Mouse (Mus musculus): Measurements from ENCODE around the gene Pstpip1. TPM values are rescaled to one million over a fixed set of nuclear protein-coding genes. Genes with fewer than 3 reads are reported as not detected.
A peak's percentile ranks its signal among the peaks of the same experiment; 100 is the strongest.

Gene Pstpip1
- 2.1 and 3.4 TPM in 2 replicates for polyA plus RNA-seq (2014; fragmentation: Nextera tagmentation; extraction: Ambion mirVana)

- Histone ChIP-seq H3K36me3 (ENCODE audit: control insufficient read depth, insufficient read depth, low read length) (no peaks in the 10 kb centered on the region), H3K4me1 (ENCODE audit: control insufficient read depth, insufficient read depth, low read length) (peaks cover 18% of the 10 kb centered on the region), H3K9ac (ENCODE audit: low read depth, low read length) (peak within 1 kb of the TSS; percentile 47), H3K9me3 (ENCODE audit: control insufficient read depth, low read length) (no peaks in the 10 kb centered on the region), H3K27me3 (replicated peaks; ENCODE audit: control insufficient read depth, insufficient read depth, low read length) (no peaks in the 10 kb centered on the region), H3K4me2 (ENCODE audit: low read depth, low read length) (peak within 1 kb of the TSS; percentile 45), H3K4me3 (ENCODE audit: low read depth, low read length) (peak within 1 kb of the TSS; percentile 4; the same call in 1 of the 2 replicates), H3K27ac (replicated peaks; ENCODE audit: low read depth, low read length) (peak within 1 kb of the TSS; percentile 80)
- peak; percentile 87 for DNase-seq (ENCODE audit: low spot score)
- 22% methylated on average over 20 of the region's 22 CpGs for WGBS
- ATAC-seq (ENCODE audit: low read depth): peak; percentile 90
These were observed at the start of gene Pstpip1 for GRCm38 (mm10) chr9:56089778-56090520. Gene Pstpip1 (plus strand): TSS chr9:56089962.

GRCm38 (mm10) chr9:56041372-56042180, 48.2 kb upstream of the Pstpip1 start, which contains the start of gene Rcn2:
Gene Rcn2 (plus strand): TSS chr9:56041845.
- peak within 1 kb of the TSS; percentile 64 for H3K4me2 ChIP-seq (ENCODE audit: low read depth, low read length)
- WGBS: 0% methylated on average over 25 of the region's 49 CpGs
- peaks cover 11% of the 10 kb centered on the region for H3K4me1 ChIP-seq (ENCODE audit: control insufficient read depth, insufficient read depth, low read length)
- H3K27me3 ChIP-seq (replicated peaks; ENCODE audit: control insufficient read depth, insufficient read depth, low read length): no peaks in the 10 kb centered on the region
- H3K36me3 ChIP-seq (ENCODE audit: control insufficient read depth, insufficient read depth, low read length): peaks cover 28% of the 10 kb centered on the region
- ATAC-seq (ENCODE audit: low read depth) (peak; percentile 100), DNase-seq (ENCODE audit: low spot score) (peak; percentile 98)
- H3K9ac ChIP-seq (ENCODE audit: low read depth, low read length): peak within 1 kb of the TSS; percentile 97
- H3K27ac ChIP-seq (replicated peaks; ENCODE audit: low read depth, low read length): peak within 1 kb of the TSS; percentile 98
- no peaks in the 10 kb centered on the region for H3K9me3 ChIP-seq (ENCODE audit: control insufficient read depth, low read length)
- H3K4me3 ChIP-seq (ENCODE audit: low read depth, low read length): peak within 1 kb of the TSS; percentile 88

GRCm38 (mm10) chr9:56042181-56042621, 47.6 kb upstream of the Pstpip1 start:
- ATAC-seq (ENCODE audit: low read depth): peak; percentile 63; the same call in 1 of the 2 replicates
- WGBS: 1% methylated on average over 15 of the region's 16 CpGs

GRCm38 (mm10) chr9:56053796-56054195, 36.0 kb upstream of the Pstpip1 start:
- 72% methylated on average over 3 of the region's 3 CpGs for WGBS
- no peak for ATAC-seq (ENCODE audit: low read depth)

More at GRCm38 (mm10) chr9:56042181-56042621, 47.6 kb upstream of the Pstpip1 start:
- peak overlapping the region; percentile 97 for H3K9ac ChIP-seq (ENCODE audit: low read depth, low read length)
- peak overlapping the region; percentile 88 for H3K4me3 ChIP-seq (ENCODE audit: low read depth, low read length)
- H3K4me1 ChIP-seq (ENCODE audit: control insufficient read depth, insufficient read depth, low read length): peaks cover 11% of the 10 kb centered on the region
- H3K36me3 ChIP-seq (ENCODE audit: control insufficient read depth, insufficient read depth, low read length): peaks cover 32% of the 10 kb centered on the region
- H3K27me3 ChIP-seq (replicated peaks; ENCODE audit: control insufficient read depth, insufficient read depth, low read length): no peaks in the 10 kb centered on the region
- peak overlapping the region; percentile 98 for H3K27ac ChIP-seq (replicated peaks; ENCODE audit: low read depth, low read length)
- H3K9me3 ChIP-seq (ENCODE audit: control insufficient read depth, low read length): no peaks in the 10 kb centered on the region
- no peak for DNase-seq (ENCODE audit: low spot score)
- peak overlapping the region; percentile 64 for H3K4me2 ChIP-seq (ENCODE audit: low read depth, low read length)

GRCm38 (mm10) chr9:56056147-56056546, 33.6 kb upstream of the Pstpip1 start:
- no peak overlapping the region for H3K27ac ChIP-seq (replicated peaks; ENCODE audit: low read depth, low read length)
- H3K4me3 ChIP-seq (ENCODE audit: low read depth, low read length): no peak overlapping the region
- H3K9me3 ChIP-seq (ENCODE audit: control insufficient read depth, low read length): no peaks in the 10 kb centered on the region
- DNase-seq (ENCODE audit: low spot score) (no peak), ATAC-seq (ENCODE audit: low read depth) (no peak)
- H3K4me1 ChIP-seq (ENCODE audit: control insufficient read depth, insufficient read depth, low read length): no peaks in the 10 kb centered on the region
- H3K9ac ChIP-seq (ENCODE audit: low read depth, low read length): no peak overlapping the region
- no peaks in the 10 kb centered on the region for H3K27me3 ChIP-seq (replicated peaks; ENCODE audit: control insufficient read depth, insufficient read depth, low read length)
- no peak overlapping the region for H3K4me2 ChIP-seq (ENCODE audit: low read depth, low read length)
- WGBS: 96% methylated on average over 6 of the region's 6 CpGs
- peaks cover 87% of the 10 kb centered on the region for H3K36me3 ChIP-seq (ENCODE audit: control insufficient read depth, insufficient read depth, low read length)

More at GRCm38 (mm10) chr9:56053796-56054195, 36.0 kb upstream of the Pstpip1 start:
- H3K9me3 ChIP-seq (ENCODE audit: control insufficient read depth, low read length): no peaks in the 10 kb centered on the region
- no peaks in the 10 kb centered on the region for H3K27me3 ChIP-seq (replicated peaks; ENCODE audit: control insufficient read depth, insufficient read depth, low read length)
- DNase-seq (ENCODE audit: low spot score): no peak
- H3K36me3 ChIP-seq (ENCODE audit: control insufficient read depth, insufficient read depth, low read length): peaks cover 76% of the 10 kb centered on the region
- H3K4me3 ChIP-seq (ENCODE audit: low read depth, low read length): no peak overlapping the region
- H3K4me2 ChIP-seq (ENCODE audit: low read depth, low read length): no peak overlapping the region
- no peak overlapping the region for H3K9ac ChIP-seq (ENCODE audit: low read depth, low read length)
- no peaks in the 10 kb centered on the region for H3K4me1 ChIP-seq (ENCODE audit: control insufficient read depth, insufficient read depth, low read length)
- no peak overlapping the region for H3K27ac ChIP-seq (replicated peaks; ENCODE audit: low read depth, low read length)

- no peak overlapping the region for H3K27ac ChIP-seq (replicated peaks; ENCODE audit: low read depth, low read length)
- ATAC-seq (ENCODE audit: low read depth) (no peak), DNase-seq (ENCODE audit: low spot score) (no peak)
- no peak overlapping the region for H3K4me2 ChIP-seq (ENCODE audit: low read depth, low read length)
- H3K9ac ChIP-seq (ENCODE audit: low read depth, low read length): no peak overlapping the region
- H3K4me3 ChIP-seq (ENCODE audit: low read depth, low read length): no peak overlapping the region
- H3K36me3 ChIP-seq (ENCODE audit: control insufficient read depth, insufficient read depth, low read length): peaks cover 61% of the 10 kb centered on the region
- WGBS: 88% methylated on average over 5 of the region's 5 CpGs
- H3K9me3 ChIP-seq (ENCODE audit: control insufficient read depth, low read length): no peaks in the 10 kb centered on the region
- H3K4me1 ChIP-seq (ENCODE audit: control insufficient read depth, insufficient read depth, low read length): 0 out of 2 replicates have a peak, but pooled peaks cover 5% of the 10 kb centered on the region
- H3K27me3 ChIP-seq (replicated peaks; ENCODE audit: control insufficient read depth, insufficient read depth, low read length): no peaks in the 10 kb centered on the region
These were observed 27.4 kb upstream of the Pstpip1 start for GRCm38 (mm10) chr9:56062336-56062735.

- H3K9me3 ChIP-seq (ENCODE audit: control insufficient read depth, low read length): no peaks in the 10 kb centered on the region
- ATAC-seq (ENCODE audit: low read depth) (no peak), DNase-seq (ENCODE audit: low spot score) (no peak)
- peaks cover 52% of the 10 kb centered on the region for H3K36me3 ChIP-seq (ENCODE audit: control insufficient read depth, insufficient read depth, low read length)
- no peaks in the 10 kb centered on the region for H3K27me3 ChIP-seq (replicated peaks; ENCODE audit: control insufficient read depth, insufficient read depth, low read length)
- H3K9ac ChIP-seq (ENCODE audit: low read depth, low read length): no peak overlapping the region
- 0 out of 2 replicates have a peak overlapping the region, but pooled peaks have one; percentile 3 for H3K27ac ChIP-seq (replicated peaks; ENCODE audit: low read depth, low read length)
- H3K4me3 ChIP-seq (ENCODE audit: low read depth, low read length): no peak overlapping the region
- H3K4me1 ChIP-seq (ENCODE audit: control insufficient read depth, insufficient read depth, low read length): 0 out of 2 replicates have a peak, but pooled peaks cover 5% of the 10 kb centered on the region
- 63% methylated on average over 3 of the region's 3 CpGs for WGBS
- no peak overlapping the region for H3K4me2 ChIP-seq (ENCODE audit: low read depth, low read length)
These were observed 24.8 kb upstream of the Pstpip1 start for GRCm38 (mm10) chr9:56065011-56065410.

GRCm38 (mm10) chr9:56067964-56068363, 21.8 kb upstream of the Pstpip1 start:
- Histone ChIP-seq H3K36me3 (ENCODE audit: control insufficient read depth, insufficient read depth, low read length) (peaks cover 22% of the 10 kb centered on the region), H3K9ac (ENCODE audit: low read depth, low read length) (no peak overlapping the region), H3K4me2 (ENCODE audit: low read depth, low read length) (no peak overlapping the region), H3K4me1 (ENCODE audit: control insufficient read depth, insufficient read depth, low read length) (0 out of 2 replicates have a peak, but pooled peaks cover 5% of the 10 kb centered on the region), H3K9me3 (ENCODE audit: control insufficient read depth, low read length) (no peaks in the 10 kb centered on the region), H3K27me3 (replicated peaks; ENCODE audit: control insufficient read depth, insufficient read depth, low read length) (no peaks in the 10 kb centered on the region), H3K4me3 (ENCODE audit: low read depth, low read length) (no peak overlapping the region), H3K27ac (replicated peaks; ENCODE audit: low read depth, low read length) (no peak overlapping the region)
- 92% methylated on average over 4 of the region's 4 CpGs for WGBS
- ATAC-seq (ENCODE audit: low read depth): no peak
- DNase-seq (ENCODE audit: low spot score): no peak

Measured in embryonic facial prominence, embryonic 14.5 days (tissue).